Mouse (Mus musculus) hindbrain, embryonic 10.5 days (tissue): ENCODE results near the gene Nub1. TPM values are rescaled to one million over a fixed set of nuclear protein-coding genes. Genes with fewer than 3 reads are reported as not detected.

Experiments
- DNase-seq: peaks from one replicate; pipeline ENCODE4 v3.0.0-alpha.2; 2017; ENCODE audit warnings: low spot score
- H3K27ac ChIP-seq: fragments of 300-500 bp; sonication (generic); 2 replicates; pipeline ENCODE4 v1.5.1; 2016; ENCODE audit warnings: mild to moderate bottlenecking, moderate library complexity
- H3K27me3 ChIP-seq: fragments of 300-500 bp; sonication (generic); 2 replicates; pipeline ENCODE4 v1.6.1; 2016; ENCODE audit warnings: mild to moderate bottlenecking; ENCODE audit not compliant: poor library complexity, insufficient read depth, severe bottlenecking
- H3K36me3 ChIP-seq: fragments of 300-500 bp; sonication (generic); 2 replicates; pipeline ENCODE4 v1.6.1; 2016; ENCODE audit warnings: mild to moderate bottlenecking, moderate library complexity
- H3K4me1 ChIP-seq: fragments of 300-500 bp; sonication (generic); replicated peaks from 2 replicates; pipeline ENCODE4 v1.6.1; 2016; ENCODE audit warnings: mild to moderate bottlenecking
- H3K4me3 ChIP-seq: fragments of 300-500 bp; sonication (generic); 2 replicates; pipeline ENCODE4 v1.5.1; 2016; ENCODE audit warnings: mild to moderate bottlenecking, moderate library complexity
- H3K9me3 ChIP-seq: fragments of 300-500 bp; sonication (generic); 2 replicates; pipeline ENCODE4 v1.6.1; 2016; ENCODE audit warnings: mild to moderate bottlenecking, moderate library complexity
- WGBS: fragments of 180-500 bp; shearing (Covaris S2); methylation state at CpG from one replicate; pipeline ENCODE4 v1.1.7; 2016; 5-methylcytosine and 5-hydroxymethylcytosine counted together
- polyA plus RNA-seq: library from polyadenylated mRNA; unstranded; fragments of >200 nt; fragmentation: Nextera tagmentation; extraction: Ambion mirVana; gene quantifications from 2 replicates; pipeline ENCODE4 v1.2.1, GENCODE M21; 2016

Gene Nub1
- polyA plus RNA-seq, result 27.3 and 28.8 TPM in 2 replicates

GRCm38 (mm10) chr5:24685366-24686093, at the start of gene Nub1:
Gene Nub1 (plus strand): TSS chr5:24685532.
- H3K9me3 ChIP-seq, result no peaks in the 10 kb centered on the region
- no peaks in the 10 kb centered on the region for H3K27me3 ChIP-seq
- peaks cover 13% of the 10 kb centered on the region for H3K4me1 ChIP-seq
- H3K27ac ChIP-seq, result peak within 1 kb of the TSS; percentile 94
- H3K36me3 ChIP-seq, result peaks cover 12% of the 10 kb centered on the region
- H3K4me3 ChIP-seq, result peak within 1 kb of the TSS; percentile 86
- DNase-seq, result peak; percentile 100
- under 1% methylated on average over 53 of the region's 53 CpGs for WGBS

GRCm38 (mm10) chr5:24636987-24637386, 48.3 kb upstream of the Nub1 start:
- H3K27ac ChIP-seq, result no peak overlapping the region
- H3K27me3 ChIP-seq, result no peaks in the 10 kb centered on the region
- DNase-seq, result no peak
- 81% methylated on average over 4 of the region's 4 CpGs for WGBS
- no peak overlapping the region for H3K4me3 ChIP-seq
- no peaks in the 10 kb centered on the region for H3K36me3 ChIP-seq
- no peaks in the 10 kb centered on the region for H3K9me3 ChIP-seq
- H3K4me1 ChIP-seq, result peaks cover 25% of the 10 kb centered on the region

- H3K27ac ChIP-seq, result no peak overlapping the region
- H3K4me1 ChIP-seq, result peaks cover 25% of the 10 kb centered on the region
- no peaks in the 10 kb centered on the region for H3K9me3 ChIP-seq
- WGBS, result 61% methylated on average over 6 of the region's 6 CpGs
- H3K4me3 ChIP-seq, result no peak overlapping the region
- no peak for DNase-seq
- no peaks in the 10 kb centered on the region for H3K27me3 ChIP-seq
- H3K36me3 ChIP-seq, result no peaks in the 10 kb centered on the region
These were observed 47.2 kb upstream of the Nub1 start for GRCm38 (mm10) chr5:24638131-24638530.

- WGBS, result 74% methylated on average over 6 of the region's 6 CpGs
- H3K9me3 ChIP-seq, result no peaks in the 10 kb centered on the region
- H3K36me3 ChIP-seq, result no peaks in the 10 kb centered on the region
- no peaks in the 10 kb centered on the region for H3K27me3 ChIP-seq
- no peak for DNase-seq
- peaks cover 25% of the 10 kb centered on the region for H3K4me1 ChIP-seq
- H3K27ac ChIP-seq, result no peak overlapping the region
- no peak overlapping the region for H3K4me3 ChIP-seq
These were observed 46.3 kb upstream of the Nub1 start for GRCm38 (mm10) chr5:24639081-24639480.

GRCm38 (mm10) chr5:24645454-24645853, 39.9 kb upstream of the Nub1 start:
- no peaks in the 10 kb centered on the region for H3K36me3 ChIP-seq
- no peaks in the 10 kb centered on the region for H3K9me3 ChIP-seq
- DNase-seq, result no peak
- no peaks in the 10 kb centered on the region for H3K27me3 ChIP-seq
- no peak overlapping the region for H3K27ac ChIP-seq
- 83% methylated on average over 1 of the region's 1 CpGs for WGBS
- no peak overlapping the region for H3K4me3 ChIP-seq
- H3K4me1 ChIP-seq, result no peaks in the 10 kb centered on the region

- Histone ChIP-seq H3K4me3 (no peak overlapping the region), H3K27ac (no peak overlapping the region), H3K9me3 (no peaks in the 10 kb centered on the region), H3K4me1 (no peaks in the 10 kb centered on the region; the same call in 1 of the 2 replicates), H3K36me3 (no peaks in the 10 kb centered on the region), H3K27me3 (peaks cover 7% of the 10 kb centered on the region; the same call in 1 of the 2 replicates)
- no peak for DNase-seq
- WGBS, result 67% methylated on average over 4 of the region's 4 CpGs
These were observed 36.1 kb upstream of the Nub1 start for GRCm38 (mm10) chr5:24649231-24649630.

GRCm38 (mm10) chr5:24649701-24650100, 35.6 kb upstream of the Nub1 start:
- no peak for DNase-seq
- H3K4me3 ChIP-seq, result no peak overlapping the region
- H3K36me3 ChIP-seq, result no peaks in the 10 kb centered on the region
- 80% methylated on average over 7 of the region's 7 CpGs for WGBS
- no peaks in the 10 kb centered on the region for H3K9me3 ChIP-seq
- H3K27me3 ChIP-seq, result peaks cover 7% of the 10 kb centered on the region; the same call in 1 of the 2 replicates
- H3K4me1 ChIP-seq, result no peaks in the 10 kb centered on the region; the same call in 1 of the 2 replicates
- no peak overlapping the region for H3K27ac ChIP-seq

- Histone ChIP-seq H3K27me3 (peaks cover 7% of the 10 kb centered on the region; the same call in 1 of the 2 replicates), H3K27ac (no peak overlapping the region), H3K36me3 (no peaks in the 10 kb centered on the region), H3K4me1 (no peaks in the 10 kb centered on the region; the same call in 1 of the 2 replicates), H3K4me3 (no peak overlapping the region), H3K9me3 (no peaks in the 10 kb centered on the region)
- DNase-seq, result no peak
- WGBS, result 82% methylated on average over 6 of the region's 6 CpGs
These were observed 34.0 kb upstream of the Nub1 start for GRCm38 (mm10) chr5:24651356-24651755.

GRCm38 (mm10) chr5:24651768-24652752, 33.3 kb upstream of the Nub1 start:
- DNase-seq, result peak; percentile 89
- no peak overlapping the region for H3K27ac ChIP-seq

GRCm38 (mm10) chr5:24652780-24653179, 32.6 kb upstream of the Nub1 start:
- WGBS, result 89% methylated on average over 5 of the region's 5 CpGs
- DNase-seq, result no peak
- H3K4me1 ChIP-seq, result no peaks in the 10 kb centered on the region; the same call in 1 of the 2 replicates
- H3K27me3 ChIP-seq, result peaks cover 7% of the 10 kb centered on the region; the same call in 1 of the 2 replicates
- no peak overlapping the region for H3K4me3 ChIP-seq
- H3K27ac ChIP-seq, result no peak overlapping the region
- H3K36me3 ChIP-seq, result no peaks in the 10 kb centered on the region
- no peaks in the 10 kb centered on the region for H3K9me3 ChIP-seq

More at GRCm38 (mm10) chr5:24651768-24652752, 33.3 kb upstream of the Nub1 start:
- Histone ChIP-seq H3K27me3 (peaks cover 7% of the 10 kb centered on the region; the same call in 1 of the 2 replicates), H3K4me1 (no peaks in the 10 kb centered on the region; the same call in 1 of the 2 replicates), H3K4me3 (no peak overlapping the region), H3K36me3 (no peaks in the 10 kb centered on the region), H3K9me3 (no peaks in the 10 kb centered on the region)
- 33% methylated on average over 25 of the region's 25 CpGs for WGBS

GRCm38 (mm10) chr5:24654491-24654890, 30.8 kb upstream of the Nub1 start:
- no peak overlapping the region for H3K27ac ChIP-seq
- H3K4me1 ChIP-seq, result no peaks in the 10 kb centered on the region; the same call in 1 of the 2 replicates
- H3K36me3 ChIP-seq, result no peaks in the 10 kb centered on the region
- H3K4me3 ChIP-seq, result no peak overlapping the region
- no peak for DNase-seq
- H3K9me3 ChIP-seq, result no peaks in the 10 kb centered on the region
- peaks cover 7% of the 10 kb centered on the region; the same call in 1 of the 2 replicates for H3K27me3 ChIP-seq
- 85% methylated on average over 6 of the region's 6 CpGs for WGBS

- WGBS, result 52% methylated on average over 2 of the region's 2 CpGs
- Histone ChIP-seq H3K27me3 (peaks cover 7% of the 10 kb centered on the region; the same call in 1 of the 2 replicates), H3K27ac (no peak overlapping the region), H3K4me1 (no peaks in the 10 kb centered on the region), H3K36me3 (no peaks in the 10 kb centered on the region), H3K4me3 (no peak overlapping the region), H3K9me3 (no peaks in the 10 kb centered on the region)
- DNase-seq, result no peak
These were observed 28.2 kb upstream of the Nub1 start for GRCm38 (mm10) chr5:24657113-24657512.
